Mouse (Mus musculus) adrenal gland, adult (tissue): ENCODE results near the gene Ifnb1.

Source experiments
- DNase-seq, 2 experiments: peaks; one replicate each; pipeline ENCODE4 v3.0.0; 2022 to 2023; ENCODE audit warnings: low spot score in 1 of 2; ENCODE audit not compliant: inconsistent age in 2 of 2

Ifnb1 gene

DNA sequence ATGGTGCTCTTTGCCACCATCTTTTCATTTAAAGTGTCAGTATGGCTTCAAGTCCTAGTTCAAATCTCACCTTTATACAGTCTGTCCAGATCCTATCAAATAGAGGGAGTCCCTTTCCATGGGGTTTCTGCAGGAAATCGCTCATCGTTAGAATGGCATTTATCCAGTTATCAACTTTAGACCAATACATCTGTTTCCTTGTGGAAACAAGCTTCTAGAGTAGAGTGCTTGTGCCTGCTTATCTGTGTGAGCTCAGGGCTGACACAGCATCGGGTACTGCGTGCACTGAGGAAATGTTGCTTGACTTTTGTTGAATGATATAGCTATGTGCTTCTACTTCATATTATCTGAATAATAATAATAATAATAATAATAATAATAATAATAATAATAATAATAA is 8.8 kb downstream of the Ifnb1 start:
- DNase-seq = no peak

DNA sequence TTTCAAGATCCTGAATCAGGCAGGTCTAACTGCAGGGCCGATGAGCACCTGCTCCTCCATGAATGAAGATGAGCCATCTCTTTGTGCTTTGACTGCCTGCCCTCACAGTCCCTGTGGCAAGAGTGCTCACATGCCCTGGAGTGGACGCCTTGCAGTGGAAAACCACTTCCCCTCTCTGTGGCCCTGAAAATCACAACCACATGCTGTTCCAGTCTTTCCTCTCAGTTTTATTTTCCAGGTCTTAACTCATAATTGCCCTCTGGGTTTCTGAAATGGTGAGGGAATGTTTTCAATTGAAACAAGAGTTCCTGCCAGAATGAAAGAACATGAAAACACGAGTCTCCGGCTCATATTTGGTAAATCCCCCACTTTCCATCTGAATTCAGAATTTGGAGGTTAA is 18.8 kb downstream of the Ifnb1 start:
- DNase-seq = no peak

- DNase-seq = no peak
Measured at GRCm38 (mm10) chr4:88501247-88501646, 21.3 kb downstream of the Ifnb1 start.

GRCm38 (mm10) chr4:88496321-88497018 is 26.1 kb downstream of the Ifnb1 start:
- peak; percentile 17 to 54 for DNase-seq

DNA sequence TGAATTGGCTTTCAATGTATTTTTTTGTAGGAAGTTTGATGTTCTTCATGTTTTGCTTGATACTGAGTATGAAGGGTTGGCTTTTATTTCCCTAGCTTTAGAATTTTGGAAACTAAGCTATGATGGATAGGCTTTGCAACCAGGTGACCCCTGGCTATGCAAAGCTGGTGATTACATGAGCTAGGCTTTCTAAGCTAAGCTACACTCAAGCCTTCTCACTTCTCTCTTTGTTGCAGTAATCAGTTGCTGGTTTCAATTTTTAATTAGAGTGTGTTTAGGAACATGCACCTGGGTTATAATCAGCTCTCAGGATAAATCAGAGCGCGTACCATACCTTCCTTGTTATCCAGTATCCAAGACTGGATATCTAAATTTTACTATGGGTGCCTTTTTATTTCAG is 33.0 kb downstream of the Ifnb1 start:
- DNase-seq = no peak

- peak in 1 of 2 experiments; percentile 7 for DNase-seq
Measured at GRCm38 (mm10) chr4:88488107-88488506, 34.5 kb downstream of the Ifnb1 start.

DNA sequence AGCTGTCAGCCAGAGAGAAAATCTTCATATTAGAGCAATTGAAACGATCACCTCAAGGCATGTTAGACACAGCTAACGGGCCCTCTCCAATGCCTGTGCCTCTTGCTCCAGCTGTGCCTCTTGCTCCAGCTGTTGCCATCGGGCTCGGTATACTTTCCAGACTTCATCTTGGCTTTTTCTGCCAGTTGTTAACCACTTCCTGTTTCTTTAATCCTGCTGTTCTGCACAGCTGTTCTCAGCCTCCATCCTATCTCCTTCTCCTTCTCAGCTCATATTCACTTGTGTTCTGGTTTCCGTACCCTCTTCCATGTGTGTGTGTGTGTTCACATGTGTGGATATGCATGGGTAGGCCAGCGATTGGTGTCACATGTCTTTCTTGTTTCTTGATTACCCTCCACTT is 42.4 kb downstream of the Ifnb1 start:
- no peak for DNase-seq

GRCm38 (mm10) chr4:88478809-88479186 is 43.8 kb downstream of the Ifnb1 start:
- no peak for DNase-seq

GRCm38 (mm10) chr4:88478177-88478808 is 44.3 kb downstream of the Ifnb1 start:
- DNase-seq = no peak

DNA sequence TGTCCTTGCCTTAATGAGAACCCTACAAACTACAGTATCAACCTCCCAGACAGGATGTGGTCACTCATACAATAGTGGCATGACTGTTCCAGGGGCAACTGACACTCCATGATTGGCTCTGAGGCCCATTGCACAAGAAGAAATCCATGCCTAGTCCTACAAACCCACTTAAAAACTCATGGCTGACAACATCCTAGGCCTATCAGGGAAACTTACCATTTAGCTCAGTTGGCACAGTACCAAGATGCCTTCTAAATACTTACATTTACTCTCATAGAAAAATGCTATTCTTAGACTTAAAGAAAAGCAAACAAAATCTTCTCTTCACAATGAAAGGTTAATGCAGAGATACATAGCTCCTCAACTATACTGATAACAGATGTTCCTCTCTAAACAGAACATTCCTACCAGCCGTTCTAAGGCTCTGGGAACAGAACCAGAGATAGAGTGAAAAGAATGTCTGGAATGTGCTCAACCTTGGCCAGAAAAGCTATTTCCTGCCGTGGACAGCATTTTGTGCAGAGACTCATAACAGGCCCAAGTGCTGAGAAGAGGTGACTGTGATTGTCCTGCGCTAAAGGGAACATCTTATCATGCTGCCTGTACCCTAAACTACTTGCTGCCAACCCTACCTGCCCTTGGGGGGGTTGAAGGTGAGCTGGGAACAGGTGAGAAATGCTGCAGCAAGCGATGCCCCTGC is 45.9 kb downstream of the Ifnb1 start:
- DNase-seq = peak; percentile 10 to 47

- DNase-seq = no peak
Measured at GRCm38 (mm10) chr4:88476084-88476483, 46.5 kb downstream of the Ifnb1 start.
